Mouse (Mus musculus) testis, adult 10 weeks (tissue): ENCODE data around the gene Dhrs3. TPM values are rescaled to one million over a fixed set of nuclear protein-coding genes. Genes with fewer than 3 reads are reported as not detected.

Experiments used
- polyA plus RNA-seq: library from polyadenylated mRNA; stranded (reverse); fragments of 350-450 nt; fragmentation: Illumina TruSeq; extraction: RNeasy Lipid Tissue Mini Kit (QIAGEN cat#74804); gene quantifications from one replicate; pipeline ENCODE4 v1.2.3, GENCODE M21; 2014; ENCODE audit warnings: low read depth, low replicate concordance

Gene Dhrs3
- 4.8 TPM for polyA plus RNA-seq

DNA sequence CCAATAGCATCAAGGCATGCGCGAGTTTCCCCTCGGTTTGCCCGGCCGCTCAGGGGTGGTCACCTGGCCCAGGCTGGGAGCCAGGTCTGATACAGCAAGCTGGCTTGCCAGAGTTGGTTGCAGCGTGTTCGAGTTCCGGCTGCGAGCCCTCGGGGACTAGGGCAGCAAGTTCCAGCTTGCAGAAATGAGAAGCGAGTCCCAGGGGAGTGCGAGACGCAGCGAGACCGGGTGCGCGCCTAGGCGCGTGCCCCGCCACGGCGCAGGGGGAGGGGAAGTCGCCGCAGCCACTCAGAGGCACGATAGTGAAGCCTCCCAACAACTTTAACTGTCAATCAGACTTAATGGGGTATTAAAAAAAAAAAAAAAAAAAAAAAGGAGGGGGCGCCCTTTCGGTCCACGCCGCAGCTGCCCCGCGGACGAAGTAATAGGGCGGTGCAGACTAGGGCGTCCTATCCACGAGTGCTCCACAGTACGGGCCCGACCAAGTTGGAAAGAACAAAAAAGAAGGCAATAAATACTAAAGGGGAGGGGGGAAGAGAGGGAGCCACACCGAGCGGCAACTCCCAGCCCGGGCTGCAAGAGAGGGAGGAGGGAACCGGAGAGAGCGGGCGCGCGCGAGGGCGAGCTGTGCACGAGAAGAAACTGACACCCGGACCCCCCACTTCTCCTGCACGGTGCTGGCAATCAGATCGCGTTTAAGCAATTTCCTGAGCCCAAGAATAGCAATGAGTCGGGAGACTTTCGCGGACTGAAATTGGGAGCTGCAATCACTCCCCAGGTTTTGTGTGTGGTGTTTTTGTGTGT is at the start of gene Dhrs3:
Gene Dhrs3 (plus strand): TSS at position 695 of the 804 bp plus-strand sequence.

Other genes starting within 250 kb of the Dhrs3 start
- gene Gm436, start 206.5 kb upstream of the Dhrs3 start, polyA plus RNA-seq: not detected
- not detected for gene Gm13178, start 171.4 kb upstream of the Dhrs3 start, polyA plus RNA-seq
- 0.14 TPM for gene Gm438, start 106.2 kb upstream of the Dhrs3 start, polyA plus RNA-seq